Mouse (Mus musculus): Measurements from ENCODE around the gene Ubl3.

DNA sequence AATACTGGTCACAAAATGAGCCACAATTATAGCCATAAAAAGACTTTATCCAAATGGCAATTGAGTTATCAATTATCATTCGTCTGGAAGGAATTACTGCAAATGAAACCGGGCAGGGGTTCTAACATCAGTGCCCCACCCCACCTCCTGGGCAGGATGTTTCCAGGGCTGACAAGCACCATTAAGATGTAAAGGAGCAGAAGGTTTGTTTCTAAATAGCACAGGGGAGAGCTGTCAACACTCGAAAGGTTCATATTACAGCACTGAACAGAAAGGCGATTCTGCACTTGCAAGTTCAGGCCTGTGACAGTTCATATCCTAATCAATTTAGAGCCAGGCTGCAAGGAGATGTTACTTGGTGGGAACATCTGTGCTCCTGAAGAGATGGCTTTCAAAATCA is 3.3 kb downstream of the Ubl3 start:
- no peak for TF ChIP-seq POLR2A (IDR thresholded peaks at IDR 0.05; ENCODE audit: borderline replicate concordance, insufficient read depth, low read length)
- no peak for TF ChIP-seq CTCF (IDR thresholded peaks at IDR 0.05; ENCODE audit: borderline replicate concordance, insufficient read depth, low read depth, low read length)

Measured in cerebellum, adult 2 months (tissue).